Mouse (Mus musculus): ENCODE data around the gene Kif21a. TPM values are rescaled to one million over a fixed set of nuclear protein-coding genes. Genes with fewer than 3 reads are reported as not detected.

Gene Kif21a
- total and polyA plus RNA-seq, 3 experiments: not detected

GRCm38 (mm10) chr15:90935579-90935978, 114.2 kb downstream of the Kif21a start:
- no peak for DNase-seq (ENCODE audit: low read depth, low spot score)
- Histone ChIP-seq H3K9ac (ENCODE audit: control insufficient read depth, low read depth, low read length, poor library complexity, severe bottlenecking) (no peak overlapping the region), H3K27me3 (ENCODE audit: control insufficient read depth in 1 of 2, insufficient read depth in 2 of 2, low read length in 2 of 2) (no peaks in the 10 kb centered on the region), H3K9me3 (replicated peaks; ENCODE audit: insufficient read depth, low read length) (no peaks in the 10 kb centered on the region), H3K4me1 (ENCODE audit: control insufficient read depth in 1 of 2, insufficient read depth in 2 of 2, low read length in 2 of 2) (no peaks in the 10 kb centered on the region), H3K4me3 (ENCODE audit: control insufficient read depth in 1 of 2, insufficient read depth in 1 of 2, low read depth in 2 of 2, low read length in 2 of 2) (no peak overlapping the region), H3K27ac (ENCODE audit: control insufficient read depth, low read depth, low read length) (no peak overlapping the region), H3K36me3 (ENCODE audit: control insufficient read depth in 1 of 2, insufficient read depth in 2 of 2, low read length in 2 of 2) (no peaks in the 10 kb centered on the region), H3K79me2 (ENCODE audit: control insufficient read depth, insufficient read depth, low read length, poor library complexity) (no peaks in the 10 kb centered on the region)
- TF ChIP-seq GABPA (IDR thresholded peaks at IDR 0.05; ENCODE audit: low read depth, low read length): no peak
- TF ChIP-seq SIN3A (IDR thresholded peaks at IDR 0.05; ENCODE audit: low read length): no peak
- no peak for TF ChIP-seq ELF1 (IDR thresholded peaks at IDR 0.05; ENCODE audit: low read depth, low read length)
- no peak for TF ChIP-seq TAL1 (IDR thresholded peaks at IDR 0.05; ENCODE audit: low read length)
- TF ChIP-seq RAD21 (IDR thresholded peaks at IDR 0.05; ENCODE audit: low read depth, low read length): no peak
- no peak for TF ChIP-seq TBP (IDR thresholded peaks at IDR 0.05; ENCODE audit: low read depth, low read length)
- no peak for TF ChIP-seq TCF12 (IDR thresholded peaks at IDR 0.05; ENCODE audit: low read depth, low read length)
- no peak for TF ChIP-seq UBTF (IDR thresholded peaks at IDR 0.05; ENCODE audit: borderline replicate concordance, insufficient read depth, low read depth, low read length)
- no peak for TF ChIP-seq NELFE (IDR thresholded peaks at IDR 0.05; ENCODE audit: low read depth, low read length)

- no peaks in the 10 kb centered on the region for H3K27me3 ChIP-seq (ENCODE audit: control insufficient read depth in 1 of 2, insufficient read depth in 2 of 2, low read length in 2 of 2)
- H3K27ac ChIP-seq (ENCODE audit: control insufficient read depth, low read depth, low read length): no peak overlapping the region
- TF ChIP-seq POLR2AphosphoS2 (IDR thresholded peaks at IDR 0.05; ENCODE audit: low read length) (no peak), MYB (IDR thresholded peaks at IDR 0.05; ENCODE audit: low read depth, low read length) (no peak)
- no peaks in the 10 kb centered on the region for H3K36me3 ChIP-seq (ENCODE audit: control insufficient read depth in 1 of 2, insufficient read depth in 2 of 2, low read length in 2 of 2)
- no peaks in the 10 kb centered on the region for H3K9me3 ChIP-seq (replicated peaks; ENCODE audit: insufficient read depth, low read length)
- DNase-seq (ENCODE audit: low read depth, low spot score): no peak
- no peak overlapping the region for H3K9ac ChIP-seq (ENCODE audit: control insufficient read depth, low read depth, low read length, poor library complexity, severe bottlenecking)
- no peaks in the 10 kb centered on the region for H3K79me2 ChIP-seq (ENCODE audit: control insufficient read depth, insufficient read depth, low read length, poor library complexity)
- no peak overlapping the region for H3K4me3 ChIP-seq (ENCODE audit: control insufficient read depth in 1 of 2, insufficient read depth in 1 of 2, low read depth in 2 of 2, low read length in 2 of 2)
- no peaks in the 10 kb centered on the region for H3K4me1 ChIP-seq (ENCODE audit: control insufficient read depth in 1 of 2, insufficient read depth in 2 of 2, low read length in 2 of 2)
Observed at GRCm38 (mm10) chr15:90931451-90931850, 118.3 kb downstream of the Kif21a start.

- no peaks in the 10 kb centered on the region for H3K79me2 ChIP-seq (ENCODE audit: control insufficient read depth, insufficient read depth, low read length, poor library complexity)
- H3K9ac ChIP-seq (ENCODE audit: control insufficient read depth, low read depth, low read length, poor library complexity, severe bottlenecking): no peak overlapping the region
- TF ChIP-seq HCFC1 (IDR thresholded peaks at IDR 0.05; ENCODE audit: low read depth, low read length) (no peak), RAD21 (IDR thresholded peaks at IDR 0.05; ENCODE audit: low read depth, low read length) (peak; percentile 37), SMC3 (IDR thresholded peaks at IDR 0.05; ENCODE audit: low read depth, low read length) (peak; percentile 48), KAT2A (conservative IDR thresholded peaks at IDR 0.05; ENCODE audit: low read depth, low read length) (no peak), CTCF (IDR thresholded peaks at IDR 0.05 in 2 of 3, conservative IDR thresholded peaks at IDR 0.05 in 1 of 3; ENCODE audit: control insufficient read depth in 1 of 3, insufficient read depth in 1 of 3, low read depth in 2 of 3, low read length in 3 of 3, poor library complexity in 1 of 3, severe bottlenecking in 1 of 3) (peak; percentile 26 to 46 (median 42); a peak in 5 of 6 replicates)
- DNase-seq (ENCODE audit: low read depth, low spot score): peak; percentile 22
- no peak overlapping the region for H3K4me3 ChIP-seq (ENCODE audit: control insufficient read depth in 1 of 2, insufficient read depth in 1 of 2, low read depth in 2 of 2, low read length in 2 of 2)
- no peaks in the 10 kb centered on the region for H3K27me3 ChIP-seq (ENCODE audit: control insufficient read depth in 1 of 2, insufficient read depth in 2 of 2, low read length in 2 of 2)
- no peaks in the 10 kb centered on the region for H3K9me3 ChIP-seq (replicated peaks; ENCODE audit: insufficient read depth, low read length)
- no peaks in the 10 kb centered on the region for H3K4me1 ChIP-seq (ENCODE audit: control insufficient read depth in 1 of 2, insufficient read depth in 2 of 2, low read length in 2 of 2)
- H3K36me3 ChIP-seq (ENCODE audit: control insufficient read depth in 1 of 2, insufficient read depth in 2 of 2, low read length in 2 of 2): no peaks in the 10 kb centered on the region
- H3K27ac ChIP-seq (ENCODE audit: control insufficient read depth, low read depth, low read length): no peak overlapping the region
Observed at GRCm38 (mm10) chr15:90929043-90929442, 120.7 kb downstream of the Kif21a start.
